Mouse (Mus musculus) spleen, adult 2 months (tissue): ENCODE measurements around the gene Diexf.

Experiments
- CTCF ChIP-seq: fragments of 200-500 bp; IDR thresholded peaks from 2 replicates; pipeline ENCODE4 v1.5.1; 2011; ENCODE audit warnings: mild to moderate bottlenecking, inconsistent platforms; ENCODE audit not compliant: insufficient read depth, insufficient read length, insufficient replicate concordance; ENCODE audit errors: extremely low read depth
- POLR2A ChIP-seq: fragments of 200-500 bp; IDR thresholded peaks from 2 replicates; pipeline ENCODE4 v1.6.1; 2011; ENCODE audit warnings: low read depth, low read length, inconsistent platforms

- no peak for TF ChIP-seq POLR2A
- no peak for TF ChIP-seq CTCF
Measured at GRCm38 (mm10) chr1:193102029-193102428, 28.0 kb downstream of the Diexf start.
